In the genomic region with DNA sequence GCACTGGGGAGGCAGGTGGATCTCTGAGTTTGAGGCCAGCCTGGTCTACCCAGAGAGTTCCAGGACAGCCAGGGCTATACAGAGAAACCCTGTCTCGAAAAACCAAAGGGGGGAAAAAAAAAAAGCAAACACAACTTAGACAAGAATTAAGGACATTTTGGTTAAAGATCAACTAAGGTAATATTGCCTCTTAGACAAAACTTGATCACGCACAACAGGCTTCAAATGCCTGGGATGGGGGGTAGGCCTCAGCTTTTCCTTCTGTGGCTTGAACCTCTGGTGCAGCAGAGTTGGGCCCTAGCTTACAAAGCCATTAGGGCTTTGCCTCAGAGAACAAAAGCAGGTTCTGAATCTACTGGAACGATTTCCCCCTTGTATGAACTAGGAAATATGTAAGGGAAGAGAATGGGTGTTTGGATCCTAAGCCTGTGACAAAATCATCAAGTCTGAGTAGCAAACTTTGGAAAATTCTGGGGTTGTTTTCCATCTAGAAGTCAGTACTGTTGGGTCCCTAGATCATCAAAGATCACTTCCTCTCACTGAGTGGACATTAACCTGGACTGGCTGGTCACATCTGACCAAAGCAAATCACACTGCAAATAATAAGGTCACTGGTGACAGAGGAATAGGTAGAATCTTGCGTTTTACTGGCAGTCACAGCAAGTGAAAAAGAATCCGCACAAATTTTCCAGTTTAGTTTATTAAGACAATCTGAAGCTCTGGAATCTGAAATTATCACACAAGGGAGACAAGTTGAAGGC, we compare ENCODE assay signal across 21 mouse cellular contexts. TPM values are rescaled to one million over a fixed set of nuclear protein-coding genes. Genes with fewer than 3 reads are reported as not detected.
A peak's percentile ranks its signal among the peaks of the same experiment; 100 is the strongest.
DNase-seq lines count a peak whose midpoint lies in the region; ATAC-seq and TF ChIP-seq lines count a peak whose summit lies in the region.
"Had no signal": no experiment of that assay in that cellular context is flagged by ENCODE, and none has a peak within 500 bp of the region (broad histone marks: within the 10 kb centered on the region; RNA-seq: fewer than 3 reads in every experiment).

No protein-coding gene starts in this region.

- DNase-seq in kidney, postnatal 0 days (ENCODE audit: low spot score) = no peak
- DNase-seq in kidney, adult 8-10 months = no peak
- DNase-seq in liver, postnatal 0 days = no peak
- DNase-seq in left cerebral cortex, postnatal 36 days (ENCODE audit: low spot score in 2 of 2) = no peak
- no peak for DNase-seq in left cerebral cortex, adult 18-20 months (ENCODE audit: low spot score in 2 of 2)
- DNase-seq: adrenal gland, postnatal 10 days; cerebellum, adult 11-12 months; cerebellum, adult 9-10 months; cerebellum, postnatal 25 days; gastrocnemius, postnatal 36 days; heart, adult 11 months; heart, postnatal 10 days; heart, postnatal 4 days had no signal

- intact Hi-C loops in left cerebral cortex, postnatal 36 days (cut with DNase I) = no loop called here

- H3K36me3 ChIP-seq in intestine, embryonic 15.5 days = no peaks in the 10 kb centered on the region
- H3K36me3 ChIP-seq in intestine, postnatal 0 days (ENCODE audit: control insufficient read depth, insufficient read depth) = no peaks in the 10 kb centered on the region
- no peaks in the 10 kb centered on the region for H3K36me3 ChIP-seq in kidney, postnatal 0 days (ENCODE audit: insufficient read depth, low read length)
- no peaks in the 10 kb centered on the region for H3K36me3 ChIP-seq in intestine, embryonic 16.5 days (ENCODE audit: control insufficient read depth, insufficient read depth, low read length)
- no peaks in the 10 kb centered on the region for H3K36me3 ChIP-seq in liver, postnatal 0 days (replicated peaks; ENCODE audit: insufficient read depth, low read length)
- H3K36me3 ChIP-seq: embryonic facial prominence, embryonic 13.5 days; forebrain, embryonic 12.5 days; heart, embryonic 10.5 days; hindbrain, embryonic 12.5 days had no signal

- H3K27me3 ChIP-seq in intestine, embryonic 15.5 days (replicated peaks) = no peaks in the 10 kb centered on the region
- no peaks in the 10 kb centered on the region for H3K27me3 ChIP-seq in intestine, postnatal 0 days (replicated peaks; ENCODE audit: control insufficient read depth, insufficient read depth, low read length)
- H3K27me3 ChIP-seq in kidney, postnatal 0 days (ENCODE audit: insufficient read depth, low read length) = no peaks in the 10 kb centered on the region
- no peaks in the 10 kb centered on the region for H3K27me3 ChIP-seq in intestine, embryonic 16.5 days (replicated peaks; ENCODE audit: control insufficient read depth, insufficient read depth, low read length)
- H3K27me3 ChIP-seq in liver, postnatal 0 days (ENCODE audit: insufficient read depth, low read length) = no peaks in the 10 kb centered on the region
- H3K27me3 ChIP-seq: embryonic facial prominence, embryonic 13.5 days; forebrain, embryonic 12.5 days; hindbrain, embryonic 12.5 days had no signal

- no peak overlapping the region for H3K4me3 ChIP-seq in intestine, embryonic 15.5 days (replicated peaks)
- no peak overlapping the region for H3K4me3 ChIP-seq in intestine, postnatal 0 days (ENCODE audit: low read depth, low read length)
- H3K4me3 ChIP-seq in kidney, postnatal 0 days (replicated peaks; ENCODE audit: low read depth, low read length) = no peak overlapping the region
- no peak overlapping the region for H3K4me3 ChIP-seq in intestine, embryonic 16.5 days (ENCODE audit: low read length)
- H3K4me3 ChIP-seq in liver, postnatal 0 days (ENCODE audit: low read depth, low read length) = no peak overlapping the region
- H3K4me3 ChIP-seq: embryonic facial prominence, embryonic 13.5 days; forebrain, embryonic 12.5 days; heart, embryonic 10.5 days; hindbrain, embryonic 12.5 days had no signal

- TF ChIP-seq EP300 in liver, postnatal 0 days (IDR thresholded peaks at IDR 0.05; ENCODE audit: low read depth) = no peak

- WGBS in intestine, embryonic 15.5 days = 65% methylated on average over 5 of the region's 5 CpGs
- WGBS in intestine, postnatal 0 days = 51% methylated on average over 5 of the region's 5 CpGs
- 64% methylated on average over 5 of the region's 5 CpGs for WGBS in kidney, postnatal 0 days
- WGBS in intestine, embryonic 16.5 days = 65% methylated on average over 5 of the region's 5 CpGs
- WGBS in liver, postnatal 0 days (ENCODE audit: insufficient replicate concordance) = 64% methylated on average over 5 of the region's 5 CpGs

- no peak overlapping the region for H3K9ac ChIP-seq in intestine, embryonic 15.5 days
- no peak overlapping the region for H3K9ac ChIP-seq in intestine, postnatal 0 days (ENCODE audit: low read depth, low read length)
- H3K9ac ChIP-seq in kidney, postnatal 0 days (ENCODE audit: low read depth, low read length) = no peak overlapping the region
- peak overlapping the region; percentile 4; the same call in 1 of the 2 replicates for H3K9ac ChIP-seq in intestine, embryonic 16.5 days (ENCODE audit: low read depth, low read length)
- no peak overlapping the region for H3K9ac ChIP-seq in liver, postnatal 0 days (replicated peaks)
- H3K9ac ChIP-seq: embryonic facial prominence, embryonic 13.5 days; forebrain, embryonic 12.5 days; hindbrain, embryonic 12.5 days had no signal

- H3K9me3 ChIP-seq in intestine, embryonic 15.5 days = no peaks in the 10 kb centered on the region
- H3K9me3 ChIP-seq in intestine, postnatal 0 days (ENCODE audit: control insufficient read depth) = no peaks in the 10 kb centered on the region
- H3K9me3 ChIP-seq in kidney, postnatal 0 days (replicated peaks; ENCODE audit: low read length) = no peaks in the 10 kb centered on the region
- no peaks in the 10 kb centered on the region for H3K9me3 ChIP-seq in intestine, embryonic 16.5 days (ENCODE audit: control insufficient read depth, low read length)
- H3K9me3 ChIP-seq in liver, postnatal 0 days (ENCODE audit: low read length) = no peaks in the 10 kb centered on the region
- H3K9me3 ChIP-seq: embryonic facial prominence, embryonic 13.5 days; forebrain, embryonic 12.5 days; heart, embryonic 10.5 days; hindbrain, embryonic 12.5 days had no signal

- H3K27ac ChIP-seq in intestine, embryonic 15.5 days = 0 out of 2 replicates have a peak overlapping the region, but pooled peaks have one; percentile 2
- H3K27ac ChIP-seq in intestine, postnatal 0 days (ENCODE audit: low read depth, low read length) = no peak overlapping the region
- H3K27ac ChIP-seq in kidney, postnatal 0 days = 0 out of 2 replicates have a peak overlapping the region, but pooled peaks have one; percentile 2
- peak overlapping the region; percentile 4; the same call in 1 of the 2 replicates for H3K27ac ChIP-seq in intestine, embryonic 16.5 days (ENCODE audit: low read length)
- H3K27ac ChIP-seq in liver, postnatal 0 days (ENCODE audit: low read depth) = peak overlapping the region; percentile 86
- H3K27ac ChIP-seq: embryonic facial prominence, embryonic 13.5 days; forebrain, embryonic 12.5 days; heart, embryonic 10.5 days; hindbrain, embryonic 12.5 days had no signal

- no peak for ATAC-seq in intestine, embryonic 15.5 days
- no peak for ATAC-seq in intestine, postnatal 0 days
- ATAC-seq in kidney, postnatal 0 days (replicated peaks; ENCODE audit: low FRiP score, low read depth) = no peak
- ATAC-seq in intestine, embryonic 16.5 days = no peak
- ATAC-seq in liver, postnatal 0 days = peak; percentile 82
- ATAC-seq: forebrain, embryonic 16.5 days had no signal

- TF ChIP-seq CTCF in intestine, postnatal 0 days (IDR thresholded peaks at IDR 0.05; ENCODE audit: low read depth) = no peak
- no peak for TF ChIP-seq CTCF in kidney, postnatal 0 days (IDR thresholded peaks at IDR 0.05; ENCODE audit: low read depth)
- TF ChIP-seq CTCF in liver, postnatal 0 days (IDR thresholded peaks at IDR 0.05; ENCODE audit: low read depth) = no peak

- no peak overlapping the region for H3K4me2 ChIP-seq in intestine, embryonic 15.5 days (replicated peaks)
- H3K4me2 ChIP-seq in intestine, postnatal 0 days (replicated peaks; ENCODE audit: low read depth) = no peak overlapping the region
- H3K4me2 ChIP-seq in kidney, postnatal 0 days (ENCODE audit: low read length) = no peak overlapping the region
- no peak overlapping the region for H3K4me2 ChIP-seq in intestine, embryonic 16.5 days (ENCODE audit: low read depth, low read length)
- H3K4me2 ChIP-seq in liver, postnatal 0 days (ENCODE audit: low read depth, low read length) = no peak overlapping the region
- H3K4me2 ChIP-seq: embryonic facial prominence, embryonic 13.5 days; forebrain, embryonic 12.5 days; hindbrain, embryonic 12.5 days had no signal

- 0 out of 2 replicates have a peak, but pooled peaks cover 3% of the 10 kb centered on the region for H3K4me1 ChIP-seq in intestine, embryonic 15.5 days (replicated peaks)
- H3K4me1 ChIP-seq in intestine, postnatal 0 days (replicated peaks; ENCODE audit: control insufficient read depth, insufficient read depth, low read length) = no peaks in the 10 kb centered on the region
- H3K4me1 ChIP-seq in kidney, postnatal 0 days (replicated peaks; ENCODE audit: insufficient read depth, low read length) = 0 out of 2 replicates have a peak, but pooled peaks cover 4% of the 10 kb centered on the region
- H3K4me1 ChIP-seq in intestine, embryonic 16.5 days (ENCODE audit: control insufficient read depth, insufficient read depth, low read length) = peaks cover 16% of the 10 kb centered on the region
- H3K4me1 ChIP-seq in liver, postnatal 0 days (ENCODE audit: insufficient read depth) = 0 out of 2 replicates have a peak, but pooled peaks cover 3% of the 10 kb centered on the region
- H3K4me1 ChIP-seq: forebrain, embryonic 12.5 days; hindbrain, embryonic 12.5 days had no signal

RNA-seq across cellular contexts. Expression of a gene that starts 6.5 kb away (rescaled TPM):
- polyA plus RNA-seq in intestine, embryonic 15.5 days (2015; fragmentation: Nextera tagmentation; extraction: Ambion mirVana) = 246 and 291 TPM in 2 replicates
- 91.4 and 103 TPM in 2 replicates for polyA plus RNA-seq in intestine, postnatal 0 days (2015; fragmentation: Nextera tagmentation; extraction: Ambion mirVana)
- 206 and 215 TPM in 2 replicates for polyA plus RNA-seq in kidney, postnatal 0 days (2015; fragmentation: Nextera tagmentation; extraction: Ambion mirVana)
- 220 and 232 TPM in 2 replicates for polyA plus RNA-seq in intestine, embryonic 16.5 days (2015; fragmentation: Nextera tagmentation; extraction: Ambion mirVana)
- 61.9 and 69.2 TPM in 2 replicates for polyA plus RNA-seq in liver, postnatal 0 days (2015; fragmentation: Nextera tagmentation; extraction: Ambion mirVana)
- total RNA-seq in left cerebral cortex, postnatal 36 days (2021) = 100 to 1,000 TPM; 283 to 320 TPM
- 100 to 1,000 TPM; 288 to 316 TPM for total RNA-seq in left cerebral cortex, adult 18-20 months (2021)

RNA-seq across cellular contexts. Expression of a gene that starts 42.9 kb away (rescaled TPM):
- polyA plus RNA-seq in intestine, embryonic 15.5 days (2015; fragmentation: Nextera tagmentation; extraction: Ambion mirVana) = 32.7 and 33.2 TPM in 2 replicates
- 8.8 and 9.3 TPM in 2 replicates for polyA plus RNA-seq in intestine, postnatal 0 days (2015; fragmentation: Nextera tagmentation; extraction: Ambion mirVana)
- 13.2 and 14.4 TPM in 2 replicates for polyA plus RNA-seq in kidney, postnatal 0 days (2015; fragmentation: Nextera tagmentation; extraction: Ambion mirVana)
- polyA plus RNA-seq in intestine, embryonic 16.5 days (2015; fragmentation: Nextera tagmentation; extraction: Ambion mirVana) = 27.6 and 28.9 TPM in 2 replicates
- polyA plus RNA-seq in liver, postnatal 0 days (2015; fragmentation: Nextera tagmentation; extraction: Ambion mirVana) = 5.5 and 5.7 TPM in 2 replicates
- total RNA-seq in left cerebral cortex, postnatal 36 days (2021) = 10 to 100 TPM; 20.5 to 29.1 TPM
- total RNA-seq in left cerebral cortex, adult 18-20 months (2021) = 10 to 100 TPM; 30.6 to 33.2 TPM
